Mouse (Mus musculus) forebrain, embryonic 11.5 days (tissue): ENCODE measurements around the gene Hoxa9. TPM values are rescaled to one million over a fixed set of nuclear protein-coding genes. Genes with fewer than 3 reads are reported as not detected.

Source experiments
- ATAC-seq: fragments of 200-750 bp; cut with Nextera tagmentation; replicated peaks from 2 replicates; pipeline ENCODE4 v1.8.0; 2017; ENCODE audit warnings: moderate TSS enrichment; ENCODE audit not compliant: low FRiP score
- DNase-seq: peaks from one replicate; pipeline ENCODE4 v3.0.0-alpha.2; 2017; ENCODE audit warnings: low spot score
- H3K27ac ChIP-seq: fragments of 300-500 bp; sonication (generic); 2 replicates; pipeline ENCODE4 v1.5.1; 2014; ENCODE audit warnings: low read depth, low read length
- H3K27me3 ChIP-seq: fragments of 300-500 bp; sonication (generic); 2 replicates; pipeline ENCODE4 v1.6.1; 2014; ENCODE audit warnings: mild to moderate bottlenecking, low read length, mixed read lengths; ENCODE audit not compliant: control insufficient read depth, insufficient read depth
- H3K36me3 ChIP-seq: fragments of 300-500 bp; sonication (generic); 2 replicates; pipeline ENCODE4 v1.6.1; 2014; ENCODE audit warnings: mild to moderate bottlenecking, low read length, moderate library complexity, mixed read lengths; ENCODE audit not compliant: control insufficient read depth, insufficient read depth
- H3K4me1 ChIP-seq: fragments of 300-500 bp; sonication (generic); replicated peaks from 2 replicates; pipeline ENCODE4 v1.6.1; 2014; ENCODE audit warnings: low read length, mixed read lengths; ENCODE audit not compliant: control insufficient read depth, insufficient read depth
- H3K4me2 ChIP-seq: fragments of 300-500 bp; sonication (generic); 2 replicates; pipeline ENCODE4 v1.6.1; 2014; ENCODE audit warnings: low read depth, mild to moderate bottlenecking, low read length, moderate library complexity, mixed read lengths; ENCODE audit not compliant: severe bottlenecking
- H3K4me3 ChIP-seq: fragments of 300-500 bp; sonication (generic); 2 replicates; pipeline ENCODE4 v1.5.1; 2014; ENCODE audit warnings: low read depth, low read length
- H3K9ac ChIP-seq: fragments of 300-500 bp; sonication (generic); 2 replicates; pipeline ENCODE4 v1.6.1; 2014; ENCODE audit warnings: low read length
- H3K9me3 ChIP-seq: fragments of 300-500 bp; sonication (generic); 2 replicates; pipeline ENCODE4 v1.6.1; 2016; ENCODE audit warnings: low read length, mixed read lengths; ENCODE audit not compliant: control insufficient read depth
- WGBS: fragments of 180-500 bp; shearing (Covaris S2); extraction: QIAGEN DNeasy Blood & Tissue Kit; methylation state at CpG from one replicate; pipeline ENCODE4 v1.1.7; 2014; 5-methylcytosine and 5-hydroxymethylcytosine counted together
- polyA plus RNA-seq: library from polyadenylated mRNA; unstranded; fragments of >200 nt; fragmentation: Nextera tagmentation; extraction: Ambion mirVana; gene quantifications from 2 replicates; pipeline ENCODE4 v1.2.1, GENCODE M21; 2014

The Hoxa9 gene
- polyA plus RNA-seq, 1 experiment from 2014 or later = not detected

- H3K4me3 ChIP-seq = no peak within 1 kb of the TSS
These were observed 17.5 kb downstream of the Hoxa9 start, which contains the start of the genes Hoxa3 and Gm28308 for GRCm38 (mm10) chr6:52213119-52213986. Hoxa3 (minus strand) TSS chr6:52213336. Gm28308 (minus strand) TSS chr6:52213339.

GRCm38 (mm10) chr6:52212556-52213118 is 18.3 kb downstream of the Hoxa9 start:
- Histone ChIP-seq H3K9ac (no peak overlapping the region), H3K27me3 (peaks cover 99% of the 10 kb centered on the region), H3K36me3 (no peaks in the 10 kb centered on the region), H3K4me1 (peaks cover 11% of the 10 kb centered on the region), H3K9me3 (no peaks in the 10 kb centered on the region), H3K27ac (no peak overlapping the region), H3K4me3 (no peak overlapping the region), H3K4me2 (no peak overlapping the region)
- peak; percentile 47 for DNase-seq
- ATAC-seq = no peak
- under 1% methylated on average over 22 of the region's 22 CpGs for WGBS

More at GRCm38 (mm10) chr6:52213119-52213986, 17.5 kb downstream of the Hoxa9 start, which contains the start of the genes Hoxa3 and Gm28308:
- H3K4me2 ChIP-seq = no peak within 1 kb of the TSS
- 3% methylated on average over 38 of the region's 38 CpGs for WGBS
- no peak within 1 kb of the TSS for H3K27ac ChIP-seq
- H3K4me1 ChIP-seq = peaks cover 11% of the 10 kb centered on the region
- peaks cover 99% of the 10 kb centered on the region for H3K27me3 ChIP-seq
- no peak for ATAC-seq
- H3K9me3 ChIP-seq = no peaks in the 10 kb centered on the region
- DNase-seq = peak; percentile 62
- H3K36me3 ChIP-seq = no peaks in the 10 kb centered on the region
- no peak within 1 kb of the TSS for H3K9ac ChIP-seq

GRCm38 (mm10) chr6:52211961-52212360 is 18.9 kb downstream of the Hoxa9 start:
- peaks cover 99% of the 10 kb centered on the region for H3K27me3 ChIP-seq
- H3K9me3 ChIP-seq = no peaks in the 10 kb centered on the region
- H3K9ac ChIP-seq = no peak overlapping the region
- H3K4me1 ChIP-seq = peaks cover 6% of the 10 kb centered on the region
- H3K36me3 ChIP-seq = no peaks in the 10 kb centered on the region
- WGBS = 3% methylated on average over 13 of the region's 13 CpGs
- no peak overlapping the region for H3K4me3 ChIP-seq
- ATAC-seq (no peak), DNase-seq (peak; percentile 58)
- no peak overlapping the region for H3K4me2 ChIP-seq
- no peak overlapping the region for H3K27ac ChIP-seq

- Histone ChIP-seq H3K36me3 (no peaks in the 10 kb centered on the region), H3K27ac (no peak overlapping the region), H3K27me3 (peaks cover 99% of the 10 kb centered on the region), H3K9me3 (no peaks in the 10 kb centered on the region), H3K9ac (no peak overlapping the region), H3K4me3 (no peak overlapping the region), H3K4me2 (no peak overlapping the region), H3K4me1 (peaks cover 5% of the 10 kb centered on the region; the same call in 1 of the 2 replicates)
- WGBS = under 1% methylated on average over 37 of the region's 37 CpGs
- DNase-seq = peak; percentile 88
- no peak for ATAC-seq
These were observed 19.5 kb downstream of the Hoxa9 start for GRCm38 (mm10) chr6:52211170-52211935.

GRCm38 (mm10) chr6:52209685-52210046 is 21.2 kb downstream of the Hoxa9 start:
- no peaks in the 10 kb centered on the region for H3K9me3 ChIP-seq
- no peak for DNase-seq
- no peaks in the 10 kb centered on the region for H3K36me3 ChIP-seq
- ATAC-seq = no peak
- H3K4me1 ChIP-seq = peaks cover 5% of the 10 kb centered on the region; the same call in 1 of the 2 replicates
- 5% methylated on average over 12 of the region's 12 CpGs for WGBS
- H3K9ac ChIP-seq = no peak overlapping the region
- peaks cover 99% of the 10 kb centered on the region for H3K27me3 ChIP-seq
- no peak overlapping the region for H3K4me2 ChIP-seq
- no peak overlapping the region for H3K27ac ChIP-seq
- no peak overlapping the region for H3K4me3 ChIP-seq

GRCm38 (mm10) chr6:52208868-52209684 is 21.8 kb downstream of the Hoxa9 start:
- no peak overlapping the region for H3K4me3 ChIP-seq
- 2% methylated on average over 18 of the region's 18 CpGs for WGBS
- H3K4me1 ChIP-seq = peaks cover 5% of the 10 kb centered on the region; the same call in 1 of the 2 replicates
- no peaks in the 10 kb centered on the region for H3K36me3 ChIP-seq
- no peak overlapping the region for H3K27ac ChIP-seq
- H3K4me2 ChIP-seq = no peak overlapping the region
- peak; percentile 52 for DNase-seq
- no peaks in the 10 kb centered on the region for H3K9me3 ChIP-seq
- no peak overlapping the region for H3K9ac ChIP-seq
- ATAC-seq = no peak
- H3K27me3 ChIP-seq = peaks cover 99% of the 10 kb centered on the region

- Histone ChIP-seq H3K27me3 (peaks cover 99% of the 10 kb centered on the region), H3K4me1 (peaks cover 7% of the 10 kb centered on the region; the same call in 1 of the 2 replicates), H3K9ac (no peak within 1 kb of the TSS), H3K9me3 (no peaks in the 10 kb centered on the region), H3K27ac (no peak within 1 kb of the TSS), H3K4me2 (no peak within 1 kb of the TSS), H3K4me3 (no peak within 1 kb of the TSS), H3K36me3 (no peaks in the 10 kb centered on the region)
- peak; percentile 55 for DNase-seq
- ATAC-seq = no peak
- WGBS = 1% methylated on average over 47 of the region's 47 CpGs
These were observed 22.6 kb downstream of the Hoxa9 start, which contains the start of gene Hoxa6 for GRCm38 (mm10) chr6:52208072-52208867. Hoxa6 (minus strand) TSS chr6:52208722.
